Mouse (Mus musculus): ENCODE data around the gene Gm13285.
"Not testable (repeated sequence)": the region's sequence is repeated elsewhere in the genome, so short reads cannot be mapped to it uniquely, and the experiment has no call there.

Gm13285 gene

DNA sequence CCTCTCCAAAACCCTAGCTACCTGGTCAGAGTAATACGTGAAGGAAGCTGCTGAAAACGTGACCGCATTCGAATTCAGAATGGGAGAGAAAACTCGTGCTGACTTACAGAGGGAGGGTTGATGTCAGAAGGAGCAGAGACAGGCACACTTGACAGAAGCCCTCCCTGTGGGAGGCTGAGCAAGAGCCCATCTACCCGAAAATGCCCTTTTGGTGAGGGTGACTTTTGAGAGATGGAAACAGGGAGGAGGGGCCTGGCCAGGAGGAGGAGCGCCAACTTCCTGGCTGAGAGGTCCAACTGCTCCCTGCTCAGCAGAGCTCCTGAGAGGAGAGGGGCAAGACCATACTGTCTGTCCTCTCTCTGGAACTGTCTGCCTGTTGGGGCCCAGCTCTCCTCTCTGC is at the start of gene Gm13285:
TSS of gene Gm13285 (plus strand) at position 301 of the 400 bp plus-strand sequence.
- DNase-seq, result not testable (repeated sequence)

DNA sequence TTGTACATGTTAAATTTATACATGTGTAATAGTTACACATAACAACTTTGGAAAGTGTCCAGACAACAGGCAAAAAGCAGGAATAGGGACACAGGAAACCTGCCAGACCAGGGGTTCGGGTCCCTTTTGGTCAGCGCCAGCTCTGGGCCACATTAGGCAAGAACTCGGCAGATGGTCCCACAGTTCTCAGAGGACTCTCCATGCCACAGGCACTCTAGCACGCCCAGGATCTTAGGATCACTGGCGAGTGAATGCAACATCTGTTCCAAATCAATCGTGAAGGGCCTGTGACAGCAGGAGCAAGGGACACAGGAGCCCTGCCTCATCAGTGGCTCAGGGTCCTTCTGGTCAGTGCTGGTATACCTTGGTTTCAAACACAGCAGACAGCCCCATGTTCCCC is 49.5 kb upstream of the Gm13285 start:
- no peak for DNase-seq

DNA sequence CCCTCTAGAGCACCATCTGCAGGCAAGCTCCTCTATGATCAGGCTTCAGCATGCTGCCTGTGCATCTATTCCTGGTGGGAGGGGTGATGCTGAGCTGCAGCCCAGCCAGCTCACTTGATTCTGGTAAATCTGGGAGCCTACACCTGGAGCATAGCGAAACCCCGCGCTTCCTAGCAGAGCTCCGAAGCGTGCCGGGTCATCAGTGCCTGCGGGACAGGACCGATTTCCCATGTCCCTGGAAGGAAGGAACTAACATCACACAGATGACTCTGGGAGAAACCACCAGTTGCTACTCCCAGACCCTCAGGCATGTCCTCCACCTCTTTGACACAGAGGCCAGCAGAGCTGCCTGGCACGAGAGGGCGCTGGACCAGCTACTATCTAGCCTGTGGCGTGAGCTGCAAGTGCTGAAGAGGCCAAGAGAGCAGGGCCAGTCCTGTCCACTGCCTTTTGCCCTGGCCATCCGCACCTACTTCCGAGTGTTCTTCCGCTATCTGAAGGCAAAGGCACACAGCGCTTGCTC is 44.6 kb upstream of the Gm13285 start, which contains the start of gene Gm13271:
TSS of gene Gm13271 (plus strand) at position 51 of the 523 bp plus-strand sequence.
- peak; percentile 72 to 74 for DNase-seq

DNA sequence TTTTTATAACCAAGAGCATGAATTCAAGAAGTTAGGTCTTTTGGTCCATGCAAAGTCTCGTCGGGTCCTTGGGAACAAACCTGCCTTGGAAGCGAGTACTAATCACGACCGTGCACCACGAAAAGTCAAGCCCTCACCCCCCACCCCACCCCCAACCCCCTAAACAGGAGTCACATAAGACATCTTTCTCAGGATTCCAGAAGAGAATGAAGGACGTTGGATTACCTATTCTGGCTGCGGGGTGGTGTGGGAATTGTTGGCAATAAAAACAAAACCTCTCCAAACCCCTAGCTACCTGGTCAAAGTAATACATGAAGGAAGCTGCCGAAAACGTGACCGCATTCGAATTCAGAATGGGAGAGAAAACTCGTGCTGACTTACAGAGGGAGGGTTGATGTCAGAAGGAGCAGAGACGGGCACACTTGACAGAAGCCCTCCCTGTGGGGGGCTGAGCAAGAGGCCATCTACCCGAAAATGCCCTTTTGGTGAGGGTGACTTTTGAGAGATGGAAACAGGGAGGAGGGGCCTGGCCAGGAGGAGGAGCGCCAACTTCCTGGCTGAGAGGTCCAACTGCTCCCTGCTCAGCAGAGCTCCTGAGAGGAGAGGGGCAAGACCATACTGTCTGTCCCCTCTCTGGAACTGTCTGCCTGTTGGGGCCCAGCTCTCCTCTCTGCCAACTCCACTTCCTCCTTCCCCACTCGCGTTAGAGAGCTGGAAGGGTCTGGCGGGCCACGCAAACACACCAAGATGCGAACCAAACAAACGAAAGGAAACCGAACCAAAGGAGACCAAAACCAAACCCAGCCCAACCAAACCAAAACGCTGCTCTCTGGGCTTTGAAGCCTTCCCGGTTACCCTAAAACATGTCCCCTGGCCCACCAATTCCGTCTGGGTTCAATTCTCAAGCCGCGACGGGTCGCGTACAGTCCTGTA is 42.6 kb upstream of the Gm13285 start:
- DNase-seq, result peak in 1 of 2 experiments; percentile 18

DNA sequence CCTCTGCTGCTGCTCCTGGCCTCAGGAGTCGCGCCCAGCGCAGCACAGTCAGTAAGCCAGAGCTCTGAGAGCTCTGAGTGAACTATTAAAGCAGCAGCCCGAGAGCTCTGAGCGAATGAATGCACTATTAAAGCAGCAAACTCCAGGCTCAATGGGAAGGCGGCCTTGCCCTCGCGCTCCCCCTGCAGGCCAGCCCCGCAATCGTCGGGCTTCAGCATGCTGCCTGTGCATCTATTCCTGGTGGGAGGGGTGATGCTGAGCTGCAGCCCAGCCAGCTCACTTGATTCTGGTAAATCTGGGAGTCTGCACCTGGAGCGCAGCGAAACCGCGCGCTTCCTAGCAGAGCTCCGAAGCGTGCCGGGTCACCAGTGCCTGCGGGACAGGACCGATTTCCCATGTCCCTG is 41.8 kb upstream of the Gm13285 start:
- peak; percentile 87 to 88 for DNase-seq

DNA sequence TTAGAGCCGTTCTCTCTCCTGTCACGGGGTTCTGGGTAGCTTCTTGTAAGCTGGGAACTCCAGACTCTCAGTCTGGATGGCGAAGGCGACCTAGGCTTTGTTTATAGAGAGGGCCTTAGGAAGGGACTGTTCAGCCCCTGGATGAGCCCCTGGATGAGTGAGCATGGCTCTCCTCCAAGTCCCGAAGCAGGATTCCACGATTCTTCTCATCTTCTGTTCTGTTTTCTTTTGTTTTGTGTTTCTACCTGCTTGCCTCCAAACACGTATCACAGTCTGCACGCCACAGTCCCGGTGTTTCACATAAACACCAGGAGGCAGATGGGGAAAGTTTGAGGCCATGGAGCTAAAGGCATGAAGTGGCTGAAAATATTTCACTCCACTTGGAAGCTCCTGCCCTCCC is 40.7 kb upstream of the Gm13285 start:
- DNase-seq, result not testable (repeated sequence)

DNA sequence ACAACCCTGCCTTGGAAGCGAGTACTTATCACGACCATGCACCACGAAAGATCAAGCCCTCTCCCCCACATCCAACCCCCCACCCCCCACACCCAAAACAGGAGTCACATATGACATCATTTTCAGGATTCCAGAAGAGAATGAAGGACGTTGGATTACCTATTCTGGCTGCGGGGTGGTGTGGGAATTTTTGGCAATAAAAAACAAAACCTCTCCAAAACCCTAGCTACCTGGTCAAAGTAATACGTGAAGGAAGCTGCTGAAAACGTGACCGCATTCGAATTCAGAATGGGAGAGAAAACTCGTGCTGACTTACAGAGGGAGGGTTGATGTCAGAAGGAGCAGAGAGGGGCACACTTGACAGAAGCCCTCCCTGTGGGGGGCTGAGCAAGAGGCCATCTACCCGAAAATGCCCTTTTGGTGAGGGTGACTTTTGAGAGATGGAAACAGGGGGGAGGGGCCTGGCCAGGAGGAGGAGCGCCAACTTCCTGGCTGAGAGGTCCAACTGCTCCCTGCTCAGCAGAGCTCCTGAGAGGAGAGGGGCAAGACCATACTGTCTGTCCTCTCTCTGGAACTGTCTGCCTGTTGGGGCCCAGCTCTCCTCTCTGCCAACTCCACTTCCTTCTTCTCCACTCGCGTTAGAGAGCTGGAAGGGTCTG is 39.7 kb upstream of the Gm13285 start, which contains the start of gene Gm13283:
TSS of gene Gm13283 (plus strand) at position 510 of the 659 bp plus-strand sequence.
- peak; percentile 30 to 41 for DNase-seq

DNA sequence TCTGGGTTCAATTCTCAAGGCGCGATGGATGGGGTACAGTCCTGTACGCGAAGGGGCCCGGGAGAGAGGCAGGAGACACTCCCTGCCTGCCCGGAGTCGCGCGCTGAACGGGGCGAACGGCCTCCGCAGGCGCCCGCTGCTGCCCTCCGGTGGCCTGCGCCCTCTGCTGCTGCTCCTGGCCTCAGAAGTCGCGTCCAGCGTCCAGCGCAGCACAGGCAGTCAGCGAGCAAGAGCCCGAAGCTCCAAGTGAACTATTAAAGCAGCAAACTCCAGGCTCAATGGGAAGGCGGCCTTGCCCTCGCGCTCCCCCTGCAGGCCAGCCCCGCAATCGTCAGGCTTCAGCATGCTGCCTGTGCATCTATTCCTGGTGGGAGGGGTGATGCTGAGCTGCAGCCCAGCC is 39.0 kb upstream of the Gm13285 start:
- DNase-seq, result peak; percentile 54 to 59

DNA sequence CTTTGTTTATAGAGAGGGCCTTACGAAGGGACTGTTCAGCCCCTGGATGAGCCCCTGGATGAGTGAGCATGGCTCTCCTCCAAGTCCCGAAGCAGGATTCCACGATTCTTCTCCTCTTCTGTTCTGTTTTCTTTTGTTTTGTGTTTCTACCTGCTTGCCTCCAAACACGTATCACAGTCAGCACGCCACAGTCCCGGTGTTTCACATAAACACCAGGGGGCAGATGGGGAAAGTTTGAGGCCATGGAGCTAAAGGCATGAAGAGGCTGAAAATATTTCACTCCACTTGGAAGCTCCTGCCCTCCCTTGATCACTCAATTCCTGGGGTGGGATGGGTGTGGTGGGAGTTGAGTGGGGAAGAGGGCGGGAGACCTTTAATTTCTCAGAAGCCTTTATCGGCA is 37.7 kb upstream of the Gm13285 start:
- peak; percentile 70 to 72 for DNase-seq

DNA sequence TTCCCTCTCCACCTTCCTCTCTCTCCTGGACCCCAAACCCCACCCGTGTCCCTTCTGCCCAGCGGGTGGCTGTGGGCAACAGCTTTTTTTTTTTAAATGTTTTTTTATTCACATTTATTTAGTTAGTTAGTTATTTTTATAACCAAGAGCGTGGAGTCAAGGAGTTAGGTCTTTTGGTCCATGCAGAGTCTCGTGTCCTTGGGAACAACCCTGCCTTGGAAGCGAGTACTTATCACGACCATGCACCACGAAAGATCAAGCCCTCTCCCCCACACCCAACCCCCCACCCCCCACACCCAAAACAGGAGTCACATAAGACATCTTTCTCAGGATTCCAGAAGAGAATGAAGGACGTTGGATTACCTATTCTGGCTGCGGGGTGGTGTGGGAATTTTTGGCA is 37.1 kb upstream of the Gm13285 start:
- DNase-seq, result peak in 1 of 2 experiments; percentile 23

DNA sequence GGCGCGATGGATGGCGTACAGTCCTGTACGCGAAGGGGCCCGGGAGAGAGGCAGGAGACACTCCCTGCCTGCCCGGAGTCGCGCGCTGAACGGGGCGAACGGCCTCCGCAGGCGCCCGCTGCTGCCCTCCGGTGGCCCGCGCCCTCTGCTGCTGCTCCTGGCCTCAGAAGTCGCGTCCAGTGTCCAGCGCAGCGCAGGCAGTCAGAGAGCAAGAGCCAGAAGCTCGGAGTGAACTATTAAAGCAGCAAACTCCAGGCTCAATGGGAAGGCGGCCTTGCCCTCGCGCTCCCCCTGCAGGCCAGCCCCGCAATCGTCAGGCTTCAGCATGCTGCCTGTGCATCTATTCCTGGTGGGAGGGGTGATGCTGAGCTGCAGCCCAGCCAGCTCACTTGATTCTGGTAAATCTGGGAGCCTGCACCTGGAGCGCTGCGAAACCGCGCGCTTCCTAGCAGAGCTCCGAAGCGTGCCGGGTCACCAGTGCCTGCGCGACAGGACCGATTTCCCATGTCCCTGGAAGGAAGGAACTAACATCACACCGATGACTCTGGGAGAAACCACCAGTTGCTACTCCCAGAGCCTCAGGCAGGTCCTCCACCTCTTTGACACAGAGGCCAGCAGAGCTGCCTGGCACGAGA is 36.0 kb upstream of the Gm13285 start:
- DNase-seq, result peak; percentile 21 to 33

DNA sequence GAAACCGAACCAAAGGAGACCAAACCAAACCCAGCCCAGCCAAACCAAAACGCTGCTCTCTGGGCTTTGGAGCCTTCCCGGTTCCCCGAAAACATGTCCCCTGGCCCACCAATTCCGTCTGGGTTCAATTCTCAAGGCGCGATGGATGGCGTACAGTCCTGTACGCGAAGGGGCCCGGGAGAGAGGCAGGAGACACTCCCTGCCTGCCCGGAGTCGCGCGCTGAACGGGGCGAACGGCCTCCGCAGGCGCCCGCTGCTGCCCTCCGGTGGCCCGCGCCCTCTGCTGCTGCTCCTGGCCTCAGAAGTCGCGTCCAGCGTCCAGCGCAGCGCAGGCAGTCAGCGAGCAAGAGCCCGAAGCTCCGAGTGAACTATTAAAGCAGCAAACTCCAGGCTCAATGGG is 25.9 kb upstream of the Gm13285 start, which contains the start of gene Gm13290:
TSS of gene Gm13290 (plus strand) at position 301 of the 400 bp plus-strand sequence.
- not testable (repeated sequence) for DNase-seq

DNA sequence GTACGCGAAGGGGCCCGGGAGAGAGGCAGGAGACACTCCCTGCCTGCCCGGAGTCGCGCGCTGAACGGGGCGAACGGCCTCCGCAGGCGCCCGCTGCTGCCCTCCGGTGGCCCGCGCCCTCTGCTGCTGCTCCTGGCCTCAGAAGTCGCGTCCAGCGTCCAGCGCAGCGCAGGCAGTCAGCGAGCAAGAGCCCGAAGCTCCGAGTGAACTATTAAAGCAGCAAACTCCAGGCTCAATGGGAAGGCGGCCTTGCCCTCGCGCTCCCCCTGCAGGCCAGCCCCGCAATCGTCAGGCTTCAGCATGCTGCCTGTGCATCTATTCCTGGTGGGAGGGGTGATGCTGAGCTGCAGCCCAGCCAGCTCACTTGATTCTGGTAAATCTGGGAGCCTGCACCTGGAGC is 22.8 kb upstream of the Gm13285 start, which contains the start of gene Gm13289:
TSS of gene Gm13289 (plus strand) at position 301 of the 400 bp plus-strand sequence.
- DNase-seq, result not testable (repeated sequence)

DNA sequence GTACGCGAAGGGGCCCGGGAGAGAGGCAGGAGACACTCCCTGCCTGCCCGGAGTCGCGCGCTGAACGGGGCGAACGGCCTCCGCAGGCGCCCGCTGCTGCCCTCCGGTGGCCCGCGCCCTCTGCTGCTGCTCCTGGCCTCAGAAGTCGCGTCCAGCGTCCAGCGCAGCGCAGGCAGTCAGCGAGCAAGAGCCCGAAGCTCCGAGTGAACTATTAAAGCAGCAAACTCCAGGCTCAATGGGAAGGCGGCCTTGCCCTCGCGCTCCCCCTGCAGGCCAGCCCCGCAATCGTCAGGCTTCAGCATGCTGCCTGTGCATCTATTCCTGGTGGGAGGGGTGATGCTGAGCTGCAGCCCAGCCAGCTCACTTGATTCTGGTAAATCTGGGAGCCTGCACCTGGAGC is 19.9 kb upstream of the Gm13285 start, which contains the start of gene Gm13272:
TSS of gene Gm13272 (plus strand) at position 301 of the 400 bp plus-strand sequence.
- not testable (repeated sequence) for DNase-seq

DNA sequence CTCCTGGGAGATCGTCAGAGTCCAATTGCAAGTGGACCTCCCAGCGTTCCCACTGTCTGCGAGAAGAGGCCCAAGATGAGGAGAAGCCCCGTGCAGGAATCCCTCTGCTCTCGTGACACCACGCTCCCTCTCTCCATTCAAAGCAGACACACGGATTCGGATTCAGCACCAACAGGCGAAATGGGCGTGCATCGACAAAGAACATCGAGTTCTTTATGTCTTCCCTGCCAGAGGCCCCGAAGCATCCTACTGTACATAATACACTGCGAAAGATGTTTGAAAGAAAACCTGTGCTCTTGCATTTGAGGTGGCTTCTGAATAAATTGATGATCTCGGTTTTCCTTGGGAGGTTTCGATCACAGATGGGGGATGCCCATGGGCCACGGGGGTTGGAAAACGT is 19.1 kb upstream of the Gm13285 start:
- not testable (repeated sequence) for DNase-seq

DNA sequence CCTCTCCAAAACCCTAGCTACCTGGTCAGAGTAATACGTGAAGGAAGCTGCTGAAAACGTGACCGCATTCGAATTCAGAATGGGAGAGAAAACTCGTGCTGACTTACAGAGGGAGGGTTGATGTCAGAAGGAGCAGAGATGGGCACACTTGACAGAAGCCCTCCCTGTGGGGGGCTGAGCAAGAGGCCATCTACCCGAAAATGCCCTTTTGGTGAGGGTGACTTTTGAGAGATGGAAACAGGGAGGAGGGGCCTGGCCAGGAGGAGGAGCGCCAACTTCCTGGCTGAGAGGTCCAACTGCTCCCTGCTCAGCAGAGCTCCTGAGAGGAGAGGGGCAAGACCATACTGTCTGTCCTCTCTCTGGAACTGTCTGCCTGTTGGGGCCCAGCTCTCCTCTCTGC is 17.6 kb upstream of the Gm13285 start, which contains the start of gene Ifnz:
TSS of gene Ifnz (plus strand) at position 301 of the 400 bp plus-strand sequence.
- DNase-seq, result not testable (repeated sequence)

DNA sequence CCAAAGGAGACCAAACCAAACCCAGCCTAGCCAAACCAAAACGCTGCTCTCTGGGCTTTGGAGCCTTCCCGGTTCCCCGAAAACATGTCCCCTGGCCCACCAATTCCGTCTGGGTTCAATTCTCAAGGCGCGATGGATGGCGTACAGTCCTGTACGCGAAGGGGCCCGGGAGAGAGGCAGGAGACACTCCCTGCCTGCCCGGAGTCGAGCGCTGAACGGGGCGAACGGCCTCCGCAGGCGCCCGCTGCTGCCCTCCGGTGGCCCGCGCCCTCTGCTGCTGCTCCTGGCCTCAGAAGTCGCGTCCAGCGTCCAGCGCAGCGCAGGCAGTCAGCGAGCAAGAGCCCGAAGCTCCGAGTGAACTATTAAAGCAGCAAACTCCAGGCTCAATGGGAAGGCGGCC is 17.1 kb upstream of the Gm13285 start:
- DNase-seq, result not testable (repeated sequence)

DNA sequence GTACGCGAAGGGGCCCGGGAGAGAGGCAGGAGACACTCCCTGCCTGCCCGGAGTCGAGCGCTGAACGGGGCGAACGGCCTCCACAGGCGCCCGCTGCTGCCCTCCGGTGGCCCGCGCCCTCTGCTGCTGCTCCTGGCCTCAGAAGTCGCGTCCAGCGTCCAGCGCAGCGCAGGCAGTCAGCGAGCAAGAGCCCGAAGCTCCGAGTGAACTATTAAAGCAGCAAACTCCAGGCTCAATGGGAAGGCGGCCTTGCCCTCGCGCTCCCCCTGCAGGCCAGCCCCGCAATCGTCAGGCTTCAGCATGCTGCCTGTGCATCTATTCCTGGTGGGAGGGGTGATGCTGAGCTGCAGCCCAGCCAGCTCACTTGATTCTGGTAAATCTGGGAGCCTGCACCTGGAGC is 14.1 kb upstream of the Gm13285 start, which contains the start of gene Gm13276:
TSS of gene Gm13276 (plus strand) at position 301 of the 400 bp plus-strand sequence.
- DNase-seq, result not testable (repeated sequence)

DNA sequence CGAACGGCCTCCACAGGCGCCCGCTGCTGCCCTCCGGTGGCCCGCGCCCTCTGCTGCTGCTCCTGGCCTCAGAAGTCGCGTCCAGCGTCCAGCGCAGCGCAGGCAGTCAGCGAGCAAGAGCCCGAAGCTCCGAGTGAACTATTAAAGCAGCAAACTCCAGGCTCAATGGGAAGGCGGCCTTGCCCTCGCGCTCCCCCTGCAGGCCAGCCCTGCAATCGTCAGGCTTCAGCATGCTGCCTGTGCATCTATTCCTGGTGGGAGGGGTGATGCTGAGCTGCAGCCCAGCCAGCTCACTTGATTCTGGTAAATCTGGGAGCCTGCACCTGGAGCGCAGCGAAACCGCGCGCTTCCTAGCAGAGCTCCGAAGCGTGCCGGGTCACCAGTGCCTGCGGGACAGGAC is 11.1 kb upstream of the Gm13285 start, which contains the start of gene Gm13277:
TSS of gene Gm13277 (plus strand) at position 231 of the 400 bp plus-strand sequence.
- DNase-seq, result peak; percentile 76

DNA sequence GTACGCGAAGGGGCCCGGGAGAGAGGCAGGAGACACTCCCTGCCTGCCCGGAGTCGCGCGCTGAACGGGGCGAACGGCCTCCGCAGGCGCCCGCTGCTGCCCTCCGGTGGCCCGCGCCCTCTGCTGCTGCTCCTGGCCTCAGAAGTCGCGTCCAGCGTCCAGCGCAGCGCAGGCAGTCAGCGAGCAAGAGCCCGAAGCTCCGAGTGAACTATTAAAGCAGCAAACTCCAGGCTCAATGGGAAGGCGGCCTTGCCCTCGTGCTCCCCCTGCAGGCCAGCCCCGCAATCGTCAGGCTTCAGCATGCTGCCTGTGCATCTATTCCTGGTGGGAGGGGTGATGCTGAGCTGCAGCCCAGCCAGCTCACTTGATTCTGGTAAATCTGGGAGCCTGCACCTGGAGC is 8.2 kb upstream of the Gm13285 start, which contains the start of gene Gm13278:
TSS of gene Gm13278 (plus strand) at position 301 of the 400 bp plus-strand sequence.
- not testable (repeated sequence) for DNase-seq

DNA sequence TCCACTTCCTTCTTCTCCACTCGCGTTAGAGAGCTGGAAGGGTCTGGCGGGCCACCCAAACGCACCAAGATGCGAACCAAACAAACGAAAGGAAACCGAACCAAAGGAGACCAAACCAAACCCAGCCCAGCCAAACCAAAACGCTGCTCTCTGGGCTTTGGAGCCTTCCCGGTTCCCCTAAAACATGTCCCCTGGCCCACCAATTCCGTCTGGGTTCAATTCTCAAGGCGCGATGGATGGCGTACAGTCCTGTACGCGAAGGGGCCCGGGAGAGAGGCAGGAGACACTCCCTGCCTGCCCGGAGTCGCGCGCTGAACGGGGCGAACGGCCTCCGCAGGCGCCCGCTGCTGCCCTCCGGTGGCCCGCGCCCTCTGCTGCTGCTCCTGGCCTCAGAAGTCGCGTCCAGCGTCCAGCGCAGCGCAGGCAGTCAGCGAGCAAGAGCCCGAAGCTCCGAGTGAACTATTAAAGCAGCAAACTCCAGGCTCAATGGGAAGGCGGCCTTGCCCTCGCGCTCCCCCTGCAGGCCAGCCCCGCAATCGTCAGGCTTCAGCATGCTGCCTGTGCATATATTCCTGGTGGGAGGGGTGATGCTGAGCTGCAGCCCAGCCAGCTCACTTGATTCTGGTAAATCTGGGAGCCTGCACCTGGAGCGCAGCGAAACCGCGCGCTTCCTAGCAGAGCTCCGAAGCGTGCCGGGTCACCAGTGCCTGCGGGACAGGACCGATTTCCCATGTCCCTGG is 5.4 kb upstream of the Gm13285 start, which contains the start of gene Gm13275:
TSS of gene Gm13275 (plus strand) at position 552 of the 740 bp plus-strand sequence.
- DNase-seq, result peak; percentile 42 to 61
